Mouse (Mus musculus): ENCODE data around the gene Fbxo28. TPM values are rescaled to one million over a fixed set of nuclear protein-coding genes. Genes with fewer than 3 reads are reported as not detected.
A peak's percentile ranks its signal among the peaks of the same experiment; 100 is the strongest.
"Not testable (repeated sequence)": the region's sequence is repeated elsewhere in the genome, so short reads cannot be mapped to it uniquely, and the experiment has no call there.

The Fbxo28 gene
- polyA plus RNA-seq, 1 experiment from 2014 or later, result 21.3 TPM

DNA sequence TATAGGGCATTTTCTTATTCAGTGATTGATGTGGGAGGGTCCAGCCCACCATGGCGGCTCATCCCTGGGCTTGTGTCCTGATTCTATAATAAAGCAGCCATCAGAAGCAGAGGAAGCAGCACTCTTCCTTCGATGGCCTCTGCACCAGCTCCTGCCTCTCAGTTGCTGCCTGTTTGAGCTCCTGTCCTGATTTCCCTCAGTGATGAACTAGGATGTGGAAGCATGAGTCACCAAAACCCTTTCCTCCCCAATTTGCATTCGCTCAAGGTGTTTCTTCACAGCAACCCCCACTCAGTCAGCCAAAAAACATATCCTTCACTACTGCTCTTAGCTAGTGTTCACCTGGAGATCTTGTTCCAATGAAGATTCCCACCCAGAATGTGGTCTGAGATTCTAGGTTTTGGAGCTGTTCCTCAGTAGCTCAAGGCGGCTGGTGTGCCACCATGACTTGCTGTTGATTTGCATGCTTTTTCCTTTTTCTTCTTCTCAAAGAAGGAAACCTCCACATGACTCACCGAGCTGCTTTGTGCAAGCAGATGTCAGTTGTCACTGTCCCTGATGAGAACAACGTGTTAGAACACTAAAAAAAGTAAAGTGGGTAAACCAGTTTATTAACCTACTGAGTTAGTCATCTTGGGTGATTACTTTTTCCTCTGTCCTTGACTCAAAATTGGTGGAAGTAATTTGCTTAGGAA, 39.1 kb downstream of the Fbxo28 start:
- Histone ChIP-seq H3K27ac (replicated peaks) (no peak overlapping the region), H3K27me3 (replicated peaks; ENCODE audit: low read depth, poor library complexity, severe bottlenecking) (no peaks in the 10 kb centered on the region), H3K36me3 (replicated peaks) (no peaks in the 10 kb centered on the region), H3K9me3 (no peaks in the 10 kb centered on the region), H3K4me1 (no peaks in the 10 kb centered on the region), H3K4me3 (no peak overlapping the region)
- no peak for DNase-seq (ENCODE audit: low spot score)
- 82% methylated on average over 6 of the region's 6 CpGs for WGBS

DNA sequence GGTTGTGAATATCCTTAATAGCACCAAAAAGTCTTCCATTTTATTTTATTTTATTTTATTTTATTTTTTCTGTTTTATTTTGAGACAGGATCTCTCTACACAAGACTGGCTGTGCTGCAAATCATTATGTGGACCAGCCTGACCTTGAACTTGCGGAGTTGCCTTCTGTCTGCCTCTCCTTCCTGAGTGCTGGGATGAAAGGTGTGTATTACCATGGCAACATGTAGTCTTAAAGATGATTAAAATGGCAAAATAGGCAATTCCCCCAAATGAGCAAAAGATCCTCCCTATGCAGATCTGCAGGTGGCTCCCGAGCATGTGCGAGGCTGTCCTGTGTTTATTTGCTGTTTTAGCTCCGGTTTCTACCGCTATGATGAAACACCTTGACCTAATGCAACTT, 43.6 kb downstream of the Fbxo28 start:
- WGBS, result 92% methylated on average over 5 of the region's 5 CpGs
- no peaks in the 10 kb centered on the region for H3K27me3 ChIP-seq (replicated peaks; ENCODE audit: low read depth, poor library complexity, severe bottlenecking)
- no peaks in the 10 kb centered on the region; the same call in 1 of the 2 replicates for H3K9me3 ChIP-seq
- H3K36me3 ChIP-seq (replicated peaks), result no peaks in the 10 kb centered on the region
- H3K4me1 ChIP-seq, result no peaks in the 10 kb centered on the region
- H3K27ac ChIP-seq (replicated peaks), result no peak overlapping the region
- H3K4me3 ChIP-seq, result no peak overlapping the region
- DNase-seq (ENCODE audit: low spot score), result no peak

DNA sequence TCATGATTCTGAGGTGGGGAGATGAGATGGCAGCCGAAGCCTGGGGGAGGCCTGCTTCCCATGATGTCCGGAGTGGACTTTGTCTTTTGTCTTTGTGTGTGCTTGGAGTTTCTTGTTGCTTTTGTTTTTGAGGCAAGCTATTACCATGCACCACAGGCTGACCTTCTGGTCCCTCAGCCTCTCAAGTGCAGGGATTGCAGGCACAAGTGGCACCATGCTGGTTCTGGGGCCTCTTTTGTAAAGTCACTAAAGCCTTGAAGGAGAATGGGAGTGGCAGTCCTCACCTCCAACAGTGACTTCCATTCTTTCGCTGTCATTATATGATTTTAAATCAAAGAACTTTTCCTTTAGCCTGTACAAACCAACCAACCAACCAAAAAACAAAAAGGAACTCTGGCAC, 44.2 kb downstream of the Fbxo28 start:
- DNase-seq (ENCODE audit: low spot score), result no peak

DNA sequence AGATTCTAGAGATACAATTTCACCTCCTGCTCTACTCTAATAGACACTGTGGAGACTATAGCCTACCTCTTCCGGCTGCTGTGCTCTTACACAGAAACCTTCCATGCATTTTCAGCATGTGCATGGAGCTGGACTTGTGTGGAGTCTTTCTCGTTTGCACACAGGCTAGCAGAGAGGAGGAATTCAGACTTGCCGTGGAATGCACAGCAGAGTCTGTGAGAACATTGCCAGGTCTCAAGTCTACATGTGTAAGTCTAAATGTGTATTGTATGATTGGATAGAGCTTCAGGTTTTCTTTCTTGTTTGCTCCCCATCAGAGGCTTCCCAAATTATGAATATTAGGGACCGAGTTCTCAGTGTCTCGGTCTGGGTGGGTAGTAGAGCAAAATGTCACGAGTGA, 44.6 kb downstream of the Fbxo28 start:
- no peaks in the 10 kb centered on the region for H3K4me1 ChIP-seq
- no peak overlapping the region for H3K27ac ChIP-seq (replicated peaks)
- DNase-seq (ENCODE audit: low spot score), result no peak
- WGBS, result 82% methylated on average over 6 of the region's 6 CpGs
- H3K36me3 ChIP-seq (replicated peaks), result no peaks in the 10 kb centered on the region
- no peak overlapping the region for H3K4me3 ChIP-seq
- no peaks in the 10 kb centered on the region for H3K27me3 ChIP-seq (replicated peaks; ENCODE audit: low read depth, poor library complexity, severe bottlenecking)
- no peaks in the 10 kb centered on the region; the same call in 1 of the 2 replicates for H3K9me3 ChIP-seq

More for the DNA sequence above, 44.2 kb downstream of the Fbxo28 start:
- no peak overlapping the region for H3K4me3 ChIP-seq
- no peaks in the 10 kb centered on the region; the same call in 1 of the 2 replicates for H3K9me3 ChIP-seq
- no peaks in the 10 kb centered on the region for H3K36me3 ChIP-seq (replicated peaks)
- no peaks in the 10 kb centered on the region for H3K4me1 ChIP-seq
- no peak overlapping the region for H3K27ac ChIP-seq (replicated peaks)
- 65% methylated on average over 3 of the region's 3 CpGs for WGBS
- no peaks in the 10 kb centered on the region for H3K27me3 ChIP-seq (replicated peaks; ENCODE audit: low read depth, poor library complexity, severe bottlenecking)

DNA sequence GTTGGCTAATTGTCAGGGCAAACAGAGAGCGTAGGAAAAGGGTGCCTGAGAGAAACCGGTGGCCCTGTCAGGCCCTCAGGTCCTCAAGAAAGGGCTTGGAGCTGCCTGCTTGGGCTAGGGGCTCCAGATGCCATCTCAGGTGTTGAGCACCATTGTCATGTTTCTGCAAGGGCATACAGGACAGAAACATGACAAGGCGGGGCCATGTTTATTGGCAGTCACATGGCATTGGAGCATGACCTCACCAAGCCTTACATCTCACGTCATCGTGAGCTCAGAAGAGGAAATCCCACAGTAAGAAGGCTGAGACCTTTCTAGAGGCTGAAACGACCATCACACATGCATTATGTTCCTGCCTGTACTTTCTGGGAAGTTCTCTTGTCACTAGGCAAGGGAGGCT, 45.3 kb downstream of the Fbxo28 start:
- no peak for DNase-seq (ENCODE audit: low spot score)
- Histone ChIP-seq H3K27ac (replicated peaks) (no peak overlapping the region), H3K4me1 (no peaks in the 10 kb centered on the region), H3K9me3 (no peaks in the 10 kb centered on the region; the same call in 1 of the 2 replicates), H3K27me3 (replicated peaks; ENCODE audit: low read depth, poor library complexity, severe bottlenecking) (no peaks in the 10 kb centered on the region), H3K4me3 (no peak overlapping the region), H3K36me3 (replicated peaks) (no peaks in the 10 kb centered on the region)
- 91% methylated on average over 6 of the region's 6 CpGs for WGBS

DNA sequence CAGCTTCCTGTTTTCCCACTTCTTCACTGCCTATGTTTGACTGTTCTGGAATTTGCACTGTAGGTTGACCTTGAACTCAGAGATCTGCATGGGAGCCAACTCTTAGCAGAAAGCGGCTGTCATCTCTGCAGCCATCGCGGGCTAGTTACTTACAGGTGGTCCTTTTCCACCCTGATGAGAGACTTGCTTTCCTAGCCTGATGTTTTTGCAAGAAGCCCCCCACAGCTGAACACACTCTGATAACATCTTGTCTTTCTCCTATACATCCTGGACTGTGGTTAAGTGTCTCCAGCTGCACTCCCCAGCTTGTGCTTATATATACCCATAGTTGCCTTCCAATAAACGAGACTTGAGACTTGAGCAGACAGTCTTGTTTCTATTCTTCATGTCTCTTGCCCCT, 49.1 kb downstream of the Fbxo28 start:
- Histone ChIP-seq H3K9me3 (no peaks in the 10 kb centered on the region; the same call in 1 of the 2 replicates), H3K27me3 (replicated peaks; ENCODE audit: low read depth, poor library complexity, severe bottlenecking) (no peaks in the 10 kb centered on the region), H3K36me3 (replicated peaks) (no peaks in the 10 kb centered on the region), H3K4me1 (no peaks in the 10 kb centered on the region), H3K4me3 (no peak overlapping the region), H3K27ac (replicated peaks) (no peak overlapping the region)
- no peak for DNase-seq (ENCODE audit: low spot score)
- WGBS, result 71% methylated on average over 4 of the region's 4 CpGs

DNA sequence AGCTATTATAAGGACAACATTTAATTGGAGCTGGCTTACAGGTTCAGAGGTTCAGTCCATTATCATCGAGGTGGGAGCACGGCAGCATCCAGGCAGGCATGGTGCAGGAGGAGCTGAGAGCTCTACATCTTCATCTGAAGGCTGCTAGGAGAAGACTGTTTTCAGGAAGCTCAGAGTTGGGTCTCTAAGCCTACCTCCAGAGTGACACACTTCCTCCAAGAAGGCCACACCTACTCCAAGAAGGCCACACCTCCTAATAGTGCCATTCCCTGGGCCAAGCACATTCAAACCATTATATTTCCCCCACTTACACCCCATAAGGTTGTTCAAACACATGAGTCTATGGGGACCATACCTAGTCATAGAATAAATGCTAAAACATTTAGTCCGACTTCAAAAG, 50.7 kb downstream of the Fbxo28 start:
- H3K4me3 ChIP-seq; H3K27me3 ChIP-seq (replicated peaks; ENCODE audit: low read depth, poor library complexity, severe bottlenecking); DNase-seq (ENCODE audit: low spot score); H3K9me3 ChIP-seq; H3K36me3 ChIP-seq (replicated peaks); H3K4me1 ChIP-seq; H3K27ac ChIP-seq (replicated peaks): not testable (repeated sequence)
- 95% methylated on average over 3 of the region's 3 CpGs for WGBS

DNA sequence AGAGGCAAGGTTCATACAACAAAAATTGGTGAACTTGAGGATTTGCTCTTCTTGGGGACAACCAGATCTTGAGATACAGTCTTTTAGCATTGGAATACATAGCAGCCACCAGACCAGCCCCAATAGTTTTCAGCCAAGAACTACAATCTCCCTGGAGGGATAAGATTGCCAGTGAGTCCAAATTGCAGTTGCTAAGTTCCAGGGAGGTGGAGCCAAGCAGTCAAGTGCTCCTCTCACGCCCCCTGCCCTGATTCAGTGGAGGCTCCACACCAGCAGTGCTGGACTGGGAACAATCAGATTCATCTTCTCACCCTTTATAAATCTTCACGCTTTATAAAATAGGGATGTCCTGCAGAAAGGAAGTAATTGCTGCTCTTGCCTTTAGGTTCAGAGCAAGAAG, 51.6 kb downstream of the Fbxo28 start:
- Histone ChIP-seq H3K4me3 (no peak overlapping the region), H3K9me3 (no peaks in the 10 kb centered on the region; the same call in 1 of the 2 replicates), H3K4me1 (no peaks in the 10 kb centered on the region), H3K27me3 (replicated peaks; ENCODE audit: low read depth, poor library complexity, severe bottlenecking) (no peaks in the 10 kb centered on the region), H3K36me3 (replicated peaks) (no peaks in the 10 kb centered on the region), H3K27ac (replicated peaks) (no peak overlapping the region)
- WGBS, result 72% methylated on average over 2 of the region's 2 CpGs
- no peak for DNase-seq (ENCODE audit: low spot score)

DNA sequence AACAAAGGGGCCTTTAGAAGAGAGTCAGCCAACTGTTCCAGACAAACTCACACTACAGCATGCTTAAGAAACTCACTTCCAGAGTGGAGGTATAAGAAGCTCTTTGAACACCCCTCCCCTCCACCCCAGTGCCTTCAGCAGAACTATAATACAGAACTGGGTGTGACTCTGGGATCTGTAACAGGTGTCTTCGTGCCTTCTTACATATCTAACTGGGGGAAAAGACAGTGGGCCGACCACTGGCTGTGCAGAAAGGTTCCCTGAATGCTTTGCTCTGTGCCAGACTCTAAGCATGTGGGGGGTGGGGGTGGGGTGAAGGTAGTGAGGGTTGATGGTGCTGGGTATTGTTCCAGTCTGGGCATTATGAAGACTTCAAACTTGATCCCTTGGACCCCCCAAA, 52.8 kb downstream of the Fbxo28 start:
- 58% methylated on average over 2 of the region's 2 CpGs for WGBS
- Histone ChIP-seq H3K9me3 (no peaks in the 10 kb centered on the region), H3K27ac (replicated peaks) (no peak overlapping the region), H3K27me3 (replicated peaks; ENCODE audit: low read depth, poor library complexity, severe bottlenecking) (no peaks in the 10 kb centered on the region), H3K36me3 (replicated peaks) (no peaks in the 10 kb centered on the region), H3K4me3 (no peak overlapping the region), H3K4me1 (no peaks in the 10 kb centered on the region)
- DNase-seq (ENCODE audit: low spot score), result no peak

DNA sequence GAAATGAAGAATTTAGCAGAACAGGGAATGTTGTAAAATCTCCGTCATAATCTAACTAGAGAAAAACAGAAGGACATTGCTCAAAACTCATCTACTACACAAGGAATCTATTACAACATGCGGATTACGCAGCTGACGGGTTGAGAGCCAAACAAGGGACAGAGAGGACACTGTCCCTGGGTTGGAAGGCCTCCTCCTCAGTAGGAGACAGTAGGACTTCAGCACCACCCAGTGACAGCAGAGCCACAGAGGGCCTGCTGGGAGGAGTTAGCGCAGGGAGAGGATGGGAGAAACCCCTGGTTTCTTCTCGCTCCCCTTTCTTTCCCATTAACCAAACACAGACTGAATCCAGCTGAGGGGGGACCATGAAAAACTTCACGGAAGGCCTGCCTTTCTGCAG, 53.6 kb downstream of the Fbxo28 start:
- Histone ChIP-seq H3K36me3 (replicated peaks) (no peaks in the 10 kb centered on the region), H3K27ac (replicated peaks) (no peak overlapping the region), H3K27me3 (replicated peaks; ENCODE audit: low read depth, poor library complexity, severe bottlenecking) (peaks cover 5% of the 10 kb centered on the region; the same call in 1 of the 2 replicates), H3K9me3 (no peaks in the 10 kb centered on the region), H3K4me3 (no peak overlapping the region), H3K4me1 (peaks cover 6% of the 10 kb centered on the region; the same call in 1 of the 2 replicates)
- DNase-seq (ENCODE audit: low spot score), result no peak
- 62% methylated on average over 7 of the region's 7 CpGs for WGBS

DNA sequence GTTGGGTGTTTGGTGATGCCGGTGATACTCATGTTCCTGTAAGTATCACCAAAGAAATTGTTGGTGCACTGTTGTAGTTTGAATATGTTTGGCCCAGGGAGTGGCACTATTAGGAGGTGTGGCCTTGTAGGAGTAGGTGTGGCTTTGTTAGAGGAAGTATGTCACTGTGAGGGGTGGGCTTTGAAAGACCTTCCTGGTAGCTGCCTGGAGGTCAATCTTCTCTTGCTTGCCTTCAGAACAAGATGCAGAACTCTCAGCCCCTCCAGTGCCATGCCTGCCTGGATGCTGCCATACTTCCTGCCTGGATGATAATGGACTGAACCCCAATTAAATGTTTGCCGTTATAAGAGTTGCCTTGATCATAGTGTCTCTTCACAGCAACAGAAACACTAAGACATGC, 56.6 kb downstream of the Fbxo28 start:
- DNase-seq (ENCODE audit: low spot score), result no peak
- Histone ChIP-seq H3K36me3 (replicated peaks) (no peaks in the 10 kb centered on the region), H3K27ac (replicated peaks) (no peak overlapping the region), H3K27me3 (replicated peaks; ENCODE audit: low read depth, poor library complexity, severe bottlenecking) (peaks cover 5% of the 10 kb centered on the region; the same call in 1 of the 2 replicates), H3K9me3 (no peaks in the 10 kb centered on the region), H3K4me3 (no peak overlapping the region), H3K4me1 (peaks cover 31% of the 10 kb centered on the region)
- 92% methylated on average over 2 of the region's 2 CpGs for WGBS

DNA sequence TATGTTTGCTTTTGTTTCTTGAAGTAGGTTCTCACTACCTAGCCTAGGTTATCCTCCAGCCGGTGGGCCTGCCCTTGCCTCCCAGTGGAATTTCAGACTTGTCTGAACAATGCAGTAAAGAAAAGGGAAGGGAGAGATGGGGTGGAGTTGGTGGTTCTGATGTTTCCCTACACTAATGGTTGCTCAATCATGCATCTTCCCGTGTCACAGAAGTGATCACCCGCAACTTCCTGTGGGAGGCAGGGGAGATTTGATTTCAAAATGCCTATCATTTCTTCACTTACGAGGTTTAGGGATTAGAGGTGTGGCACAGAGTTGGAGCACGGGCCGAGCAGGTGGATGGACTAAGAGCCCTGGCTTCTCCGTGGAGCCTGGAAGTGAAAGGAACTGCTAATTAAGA, 58.2 kb downstream of the Fbxo28 start:
- Histone ChIP-seq H3K36me3 (replicated peaks) (peaks cover 12% of the 10 kb centered on the region), H3K27me3 (replicated peaks; ENCODE audit: low read depth, poor library complexity, severe bottlenecking) (peaks cover 5% of the 10 kb centered on the region; the same call in 1 of the 2 replicates), H3K27ac (replicated peaks) (no peak overlapping the region), H3K9me3 (no peaks in the 10 kb centered on the region), H3K4me3 (peak overlapping the region; percentile 79), H3K4me1 (peaks cover 31% of the 10 kb centered on the region)
- peak; percentile 15 for DNase-seq (ENCODE audit: low spot score)
- WGBS, result 42% methylated on average over 7 of the region's 7 CpGs

Measured in embryonic facial prominence, embryonic 10.5 days (tissue).